In genomic region chr2:76251379-76251778, GRCm38 (mm10) we compare ENCODE assay signal across 27 mouse cellular contexts.
"Had no signal": no experiment of that assay in that cellular context is flagged by ENCODE, and none has a peak within 500 bp of the region (broad histone marks: within the 10 kb centered on the region; RNA-seq: fewer than 3 reads in every experiment).

No protein-coding gene starts in this region.

- H3K9ac ChIP-seq: embryonic facial prominence, embryonic 12.5 days; embryonic facial prominence, embryonic 13.5 days; embryonic facial prominence, embryonic 15.5 days; forebrain, embryonic 12.5 days; forebrain, embryonic 13.5 days; forebrain, embryonic 15.5 days; forebrain, postnatal 0 days had no signal

- H3K9me3 ChIP-seq: embryonic facial prominence, embryonic 10.5 days; embryonic facial prominence, embryonic 12.5 days; embryonic facial prominence, embryonic 13.5 days; embryonic facial prominence, embryonic 15.5 days; forebrain, embryonic 10.5 days; forebrain, embryonic 12.5 days; forebrain, embryonic 13.5 days; forebrain, embryonic 15.5 days had no signal

- H3K27ac ChIP-seq: embryonic facial prominence, embryonic 10.5 days; embryonic facial prominence, embryonic 12.5 days; embryonic facial prominence, embryonic 13.5 days; embryonic facial prominence, embryonic 15.5 days; forebrain, embryonic 10.5 days; forebrain, embryonic 12.5 days; forebrain, embryonic 13.5 days; forebrain, embryonic 15.5 days; gastrocnemius, adult 2 months; heart, adult 2 months had no signal

- H3K4me2 ChIP-seq: embryonic facial prominence, embryonic 12.5 days; embryonic facial prominence, embryonic 13.5 days; embryonic facial prominence, embryonic 15.5 days; forebrain, embryonic 12.5 days; forebrain, embryonic 13.5 days; forebrain, embryonic 15.5 days had no signal

- H3K36me3 ChIP-seq: embryonic facial prominence, embryonic 10.5 days; embryonic facial prominence, embryonic 12.5 days; embryonic facial prominence, embryonic 13.5 days; embryonic facial prominence, embryonic 15.5 days; forebrain, embryonic 10.5 days; forebrain, embryonic 12.5 days; forebrain, embryonic 15.5 days had no signal

- H3K4me3 ChIP-seq: embryonic facial prominence, embryonic 10.5 days; embryonic facial prominence, embryonic 12.5 days; embryonic facial prominence, embryonic 13.5 days; embryonic facial prominence, embryonic 15.5 days; erythroblast, embryonic 14.5 days; forebrain, embryonic 10.5 days; forebrain, embryonic 12.5 days; forebrain, embryonic 13.5 days; forebrain, embryonic 15.5 days; gastrocnemius, adult 2 months; heart, adult 2 months had no signal

- ATAC-seq: forebrain, embryonic 13.5 days; forebrain, embryonic 14.5 days; forebrain, embryonic 15.5 days; forebrain, embryonic 16.5 days; forebrain, postnatal 0 days had no signal

- H3K27me3 ChIP-seq: embryonic facial prominence, embryonic 12.5 days; embryonic facial prominence, embryonic 13.5 days; embryonic facial prominence, embryonic 15.5 days; forebrain, embryonic 12.5 days; forebrain, embryonic 13.5 days; forebrain, embryonic 15.5 days had no signal

- H3K4me1 ChIP-seq: embryonic facial prominence, embryonic 12.5 days; embryonic facial prominence, embryonic 13.5 days; embryonic facial prominence, embryonic 15.5 days; forebrain, embryonic 10.5 days; forebrain, embryonic 12.5 days; forebrain, embryonic 13.5 days; forebrain, embryonic 15.5 days had no signal

- DNase-seq: cerebellum, adult 9-10 months; cerebellum, adult 9-11 months; cerebellum, postnatal 10 days; cerebellum, postnatal 14 days; cerebellum, postnatal 25 days; cerebellum, postnatal 36 days; embryo, embryonic 11 days; forebrain, postnatal 0 days; gastrocnemius, adult 2 months; gastrocnemius, postnatal 10 days; gastrocnemius, postnatal 14 days; gastrocnemius, postnatal 25 days; gastrocnemius, postnatal 36 days; heart, adult 11 months; heart, adult 18-20 months; heart, adult 2 months had no signal
